Mouse (Mus musculus) neural tube, embryonic 13.5 days (tissue): ENCODE results near the gene Gipr. TPM values are rescaled to one million over a fixed set of nuclear protein-coding genes. Genes with fewer than 3 reads are reported as not detected.
A peak's percentile ranks its signal among the peaks of the same experiment; 100 is the strongest.

Experiments
- ATAC-seq: fragments of 200-750 bp; cut with Nextera tagmentation; 2 replicates; pipeline ENCODE4 v1.8.0; 2017; ENCODE audit warnings: low read depth, mild to moderate bottlenecking, moderate TSS enrichment, moderate library complexity
- H3K27ac ChIP-seq: fragments of 300-500 bp; sonication (generic); replicated peaks from 2 replicates; pipeline ENCODE4 v1.5.1; 2015; ENCODE audit warnings: moderate library complexity, mild to moderate bottlenecking, inconsistent platforms
- H3K27me3 ChIP-seq: fragments of 300-500 bp; sonication (generic); 2 replicates; pipeline ENCODE4 v1.6.1; 2015; ENCODE audit warnings: mild to moderate bottlenecking, inconsistent platforms
- H3K36me3 ChIP-seq: fragments of 300-500 bp; sonication (generic); 2 replicates; pipeline ENCODE4 v1.6.1; 2015; ENCODE audit warnings: mild to moderate bottlenecking, inconsistent platforms
- H3K4me1 ChIP-seq: fragments of 300-500 bp; sonication (generic); replicated peaks from 2 replicates; pipeline ENCODE4 v1.6.1; 2015; ENCODE audit warnings: inconsistent platforms
- H3K4me2 ChIP-seq: fragments of 300-500 bp; sonication (generic); 2 replicates; pipeline ENCODE4 v1.6.1; 2015; ENCODE audit warnings: inconsistent platforms, mild to moderate bottlenecking, moderate library complexity
- H3K4me3 ChIP-seq: fragments of 300-500 bp; sonication (generic); 2 replicates; pipeline ENCODE4 v1.5.1; 2015; ENCODE audit warnings: mild to moderate bottlenecking, inconsistent platforms
- H3K9ac ChIP-seq: fragments of 300-500 bp; sonication (generic); 2 replicates; pipeline ENCODE4 v1.6.1; 2015; ENCODE audit warnings: moderate library complexity, mild to moderate bottlenecking, inconsistent platforms
- H3K9me3 ChIP-seq: fragments of 300-500 bp; sonication (generic); 2 replicates; pipeline ENCODE4 v1.6.1; 2016; ENCODE audit warnings: inconsistent platforms
- WGBS: fragments of 180-500 bp; shearing (Covaris S2); methylation state at CpG from one replicate; pipeline ENCODE4 v1.1.7; 2015; 5-methylcytosine and 5-hydroxymethylcytosine counted together
- polyA plus RNA-seq: library from polyadenylated mRNA; unstranded; fragments of >200 nt; fragmentation: Nextera tagmentation; extraction: Ambion mirVana; gene quantifications from 2 replicates; pipeline ENCODE4 v1.2.1, GENCODE M21; 2015

Gipr gene
- polyA plus RNA-seq, result 1.3 and 1.4 TPM in 2 replicates

- Histone ChIP-seq H3K4me2 (peak within 1 kb of the TSS; percentile 36), H3K27me3 (peaks cover 48% of the 10 kb centered on the region), H3K9ac (peak within 1 kb of the TSS; percentile 49), H3K4me3 (peak within 1 kb of the TSS; percentile 6; the same call in 1 of the 2 replicates), H3K4me1 (peaks cover 27% of the 10 kb centered on the region), H3K27ac (no peak within 1 kb of the TSS), H3K9me3 (no peaks in the 10 kb centered on the region), H3K36me3 (no peaks in the 10 kb centered on the region)
- 11% methylated on average over 14 of the region's 14 CpGs for WGBS
- ATAC-seq, result peak; percentile 23; the same call in 1 of the 2 replicates
Measured at GRCm38 (mm10) chr7:19165656-19166423, at the start of gene Gipr. Gene Gipr, minus strand, starts transcription at chr7:19166127.

- Histone ChIP-seq H3K27ac (no peak overlapping the region), H3K4me3 (no peak overlapping the region), H3K36me3 (no peaks in the 10 kb centered on the region), H3K4me2 (no peak overlapping the region), H3K4me1 (peaks cover 22% of the 10 kb centered on the region), H3K27me3 (peaks cover 34% of the 10 kb centered on the region), H3K9me3 (no peaks in the 10 kb centered on the region), H3K9ac (0 out of 2 replicates have a peak overlapping the region, but pooled peaks have one; percentile 43)
- WGBS, result 73% methylated on average over 9 of the region's 9 CpGs
- ATAC-seq, result no peak
Measured at GRCm38 (mm10) chr7:19214940-19215339, 49.0 kb upstream of the Gipr start.

DNA sequence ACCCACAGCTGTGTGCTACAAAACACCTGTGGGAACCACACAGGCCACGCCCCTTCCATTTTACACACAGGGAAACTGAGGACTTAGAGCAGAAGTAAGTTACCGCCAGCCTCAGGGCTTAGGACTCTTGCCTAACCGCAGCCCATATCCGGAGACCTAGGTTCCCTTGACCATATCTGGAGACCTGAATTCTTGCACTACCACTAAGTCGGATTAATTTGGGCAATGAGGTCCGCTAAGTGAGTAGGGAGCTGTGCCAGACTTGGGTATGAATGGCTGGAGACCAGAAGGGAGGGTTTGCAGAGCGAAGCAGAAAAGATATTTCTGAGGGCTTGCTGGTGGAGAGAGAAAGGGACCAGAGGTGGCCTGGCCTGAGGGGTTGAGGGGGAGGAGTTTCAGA lies 48.4 kb upstream of the Gipr start:
- H3K4me1 ChIP-seq, result peaks cover 22% of the 10 kb centered on the region
- H3K4me2 ChIP-seq, result no peak overlapping the region
- H3K9me3 ChIP-seq, result no peaks in the 10 kb centered on the region
- no peaks in the 10 kb centered on the region for H3K36me3 ChIP-seq
- 0 out of 2 replicates have a peak overlapping the region, but pooled peaks have one; percentile 43 for H3K9ac ChIP-seq
- ATAC-seq, result no peak
- peaks cover 34% of the 10 kb centered on the region for H3K27me3 ChIP-seq
- no peak overlapping the region for H3K27ac ChIP-seq
- no peak overlapping the region for H3K4me3 ChIP-seq
- WGBS, result 73% methylated on average over 7 of the region's 7 CpGs

- peak overlapping the region; percentile 67; the same call in 1 of the 2 replicates for H3K4me2 ChIP-seq
- peaks cover 34% of the 10 kb centered on the region for H3K27me3 ChIP-seq
- H3K36me3 ChIP-seq, result no peaks in the 10 kb centered on the region
- H3K4me1 ChIP-seq, result peaks cover 22% of the 10 kb centered on the region
- no peak overlapping the region for H3K9ac ChIP-seq
- no peak for ATAC-seq
- 75% methylated on average over 2 of the region's 2 CpGs for WGBS
- H3K27ac ChIP-seq, result no peak overlapping the region
- no peaks in the 10 kb centered on the region for H3K9me3 ChIP-seq
- H3K4me3 ChIP-seq, result no peak overlapping the region
Measured at GRCm38 (mm10) chr7:19213385-19213784, 47.5 kb upstream of the Gipr start.

GRCm38 (mm10) chr7:19211996-19212755 lies 46.2 kb upstream of the Gipr start, which contains the start of gene Gpr4:
Gene Gpr4, plus strand, starts transcription at chr7:19212538.
- WGBS, result 2% methylated on average over 22 of the region's 30 CpGs
- Histone ChIP-seq H3K9me3 (no peaks in the 10 kb centered on the region), H3K4me1 (peaks cover 22% of the 10 kb centered on the region), H3K27ac (no peak within 1 kb of the TSS), H3K27me3 (peaks cover 34% of the 10 kb centered on the region), H3K9ac (peak within 1 kb of the TSS; percentile 69), H3K36me3 (no peaks in the 10 kb centered on the region), H3K4me2 (peak within 1 kb of the TSS; percentile 67), H3K4me3 (peak within 1 kb of the TSS; percentile 42)
- peak; percentile 34; the same call in 1 of the 2 replicates for ATAC-seq

DNA sequence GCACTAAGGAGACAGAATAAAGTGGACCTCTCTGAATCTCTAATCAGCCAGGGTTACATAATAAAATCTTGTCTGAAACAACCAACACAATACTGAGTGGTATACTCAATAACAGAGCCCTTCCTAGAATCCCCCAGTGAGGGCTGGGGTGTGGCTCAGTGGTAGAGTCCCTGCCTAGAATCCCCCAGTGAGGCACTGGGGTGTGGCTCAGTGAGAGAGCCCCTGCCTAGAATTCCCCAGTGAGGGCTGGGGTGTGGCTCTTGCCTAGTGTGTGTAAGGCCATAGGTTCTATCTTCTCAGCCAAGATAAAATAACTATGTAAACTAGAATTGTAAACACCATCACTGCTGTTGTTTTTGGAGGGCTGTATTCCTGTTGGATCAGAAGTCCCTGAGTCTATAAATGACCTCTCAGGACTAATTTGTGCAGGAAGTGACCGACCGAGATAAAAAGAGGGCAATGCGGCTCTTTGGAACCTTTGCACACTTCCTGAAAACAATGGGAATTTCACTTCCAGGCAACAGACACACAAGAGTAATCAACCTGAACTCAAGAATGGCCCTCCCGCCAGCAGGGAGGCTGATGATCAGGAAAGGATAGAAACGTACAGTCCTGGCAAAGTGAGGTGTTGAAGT lies 45.2 kb upstream of the Gipr start:
- H3K4me3 ChIP-seq, result no peak overlapping the region
- 49% methylated on average over 5 of the region's 5 CpGs for WGBS
- H3K9ac ChIP-seq, result no peak overlapping the region
- no peak overlapping the region for H3K4me2 ChIP-seq
- peaks cover 34% of the 10 kb centered on the region for H3K27me3 ChIP-seq
- H3K9me3 ChIP-seq, result no peaks in the 10 kb centered on the region
- peaks cover 22% of the 10 kb centered on the region for H3K4me1 ChIP-seq
- H3K27ac ChIP-seq, result no peak overlapping the region
- ATAC-seq, result no peak
- peaks cover under 1% of the 10 kb centered on the region; the same call in 1 of the 2 replicates for H3K36me3 ChIP-seq

GRCm38 (mm10) chr7:19210010-19210409 lies 44.1 kb upstream of the Gipr start:
- Histone ChIP-seq H3K9ac (no peak overlapping the region), H3K4me3 (no peak overlapping the region), H3K4me2 (no peak overlapping the region), H3K36me3 (peaks cover 12% of the 10 kb centered on the region), H3K27ac (no peak overlapping the region), H3K27me3 (peaks cover 34% of the 10 kb centered on the region), H3K9me3 (no peaks in the 10 kb centered on the region), H3K4me1 (peaks cover 18% of the 10 kb centered on the region)
- 90% methylated on average over 5 of the region's 5 CpGs for WGBS
- ATAC-seq, result no peak

DNA sequence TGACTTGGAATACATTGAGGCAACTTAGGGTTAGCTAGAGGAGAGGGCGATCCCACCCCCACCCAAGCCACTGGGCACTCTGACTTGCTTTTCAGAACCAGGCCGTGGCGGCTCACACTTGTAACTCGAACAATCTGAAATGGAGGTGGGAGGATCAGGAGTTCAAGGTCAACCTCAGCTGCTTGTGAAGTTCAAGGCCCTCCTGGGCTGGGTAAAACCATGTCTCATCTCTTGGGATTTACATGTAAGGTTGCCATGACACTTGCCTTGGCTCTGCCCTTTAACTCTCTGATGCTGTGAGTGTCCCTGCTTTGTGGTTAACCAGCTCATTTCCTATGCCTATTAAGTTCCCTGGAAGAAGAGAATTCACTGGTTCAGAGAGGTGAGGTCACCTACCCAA lies 43.6 kb upstream of the Gipr start:
- H3K9ac ChIP-seq, result no peak overlapping the region
- no peak overlapping the region for H3K4me2 ChIP-seq
- H3K27ac ChIP-seq, result no peak overlapping the region
- H3K4me3 ChIP-seq, result no peak overlapping the region
- ATAC-seq, result no peak
- peaks cover 14% of the 10 kb centered on the region for H3K4me1 ChIP-seq
- peaks cover 17% of the 10 kb centered on the region for H3K36me3 ChIP-seq
- H3K27me3 ChIP-seq, result peaks cover 33% of the 10 kb centered on the region
- WGBS, result 80% methylated on average over 4 of the region's 4 CpGs
- H3K9me3 ChIP-seq, result no peaks in the 10 kb centered on the region

GRCm38 (mm10) chr7:19208944-19209472 lies 43.1 kb upstream of the Gipr start:
- 53% methylated on average over 7 of the region's 7 CpGs for WGBS
- H3K4me3 ChIP-seq, result no peak overlapping the region
- peaks cover 22% of the 10 kb centered on the region for H3K36me3 ChIP-seq
- no peaks in the 10 kb centered on the region for H3K9me3 ChIP-seq
- no peak overlapping the region for H3K4me2 ChIP-seq
- no peak overlapping the region for H3K9ac ChIP-seq
- H3K4me1 ChIP-seq, result peaks cover 14% of the 10 kb centered on the region
- ATAC-seq, result no peak
- peaks cover 28% of the 10 kb centered on the region for H3K27me3 ChIP-seq
- no peak overlapping the region for H3K27ac ChIP-seq

DNA sequence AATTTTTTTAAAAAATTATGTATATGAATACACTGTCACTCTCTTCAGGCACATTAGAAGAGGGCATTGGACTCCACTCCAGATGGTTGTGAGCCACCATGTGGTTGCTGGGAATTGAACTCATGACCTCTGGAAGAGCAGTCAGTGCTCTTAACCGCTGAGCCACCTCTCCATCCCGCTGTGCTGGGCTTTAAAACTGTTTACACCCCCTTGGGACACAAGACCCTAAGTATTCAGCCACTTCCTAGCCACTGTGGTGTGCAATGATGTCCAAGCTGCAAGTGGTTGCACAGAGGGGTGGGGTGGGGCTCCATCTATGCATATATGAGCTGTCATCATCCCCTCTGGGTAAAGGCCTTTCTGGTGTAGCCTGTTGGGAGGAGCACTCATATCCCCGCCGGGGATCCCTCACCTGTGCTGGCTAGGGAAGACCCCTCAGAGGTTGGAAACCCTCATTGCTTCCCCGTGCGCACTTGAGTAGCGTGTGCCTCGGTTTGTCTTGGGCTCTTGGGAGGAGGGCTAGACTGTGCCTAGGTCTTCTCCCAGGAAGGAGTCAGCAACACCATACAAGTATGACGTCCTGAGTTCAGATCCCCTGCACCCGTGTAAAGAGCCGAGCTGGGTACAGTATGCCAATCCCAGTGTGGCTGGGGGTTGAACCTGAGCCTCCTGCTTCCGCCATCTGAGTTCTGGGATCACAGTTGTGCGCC lies 42.4 kb upstream of the Gipr start:
- no peaks in the 10 kb centered on the region for H3K9me3 ChIP-seq
- no peak overlapping the region for H3K4me3 ChIP-seq
- no peak overlapping the region for H3K4me2 ChIP-seq
- peaks cover 24% of the 10 kb centered on the region for H3K27me3 ChIP-seq
- H3K9ac ChIP-seq, result no peak overlapping the region
- no peak for ATAC-seq
- peaks cover 14% of the 10 kb centered on the region for H3K4me1 ChIP-seq
- H3K27ac ChIP-seq, result no peak overlapping the region
- 80% methylated on average over 13 of the region's 13 CpGs for WGBS
- H3K36me3 ChIP-seq, result peaks cover 27% of the 10 kb centered on the region

GRCm38 (mm10) chr7:19202065-19202850 lies 36.3 kb upstream of the Gipr start:
- no peak overlapping the region for H3K9ac ChIP-seq
- H3K27ac ChIP-seq, result no peak overlapping the region
- H3K9me3 ChIP-seq, result no peaks in the 10 kb centered on the region
- H3K4me3 ChIP-seq, result no peak overlapping the region
- H3K36me3 ChIP-seq, result peaks cover 72% of the 10 kb centered on the region
- no peak for ATAC-seq
- no peaks in the 10 kb centered on the region for H3K27me3 ChIP-seq
- WGBS, result 57% methylated on average over 15 of the region's 15 CpGs
- H3K4me2 ChIP-seq, result no peak overlapping the region
- no peaks in the 10 kb centered on the region for H3K4me1 ChIP-seq
